9 mouse cellular contexts compared by ENCODE assay signal in the genomic region with DNA sequence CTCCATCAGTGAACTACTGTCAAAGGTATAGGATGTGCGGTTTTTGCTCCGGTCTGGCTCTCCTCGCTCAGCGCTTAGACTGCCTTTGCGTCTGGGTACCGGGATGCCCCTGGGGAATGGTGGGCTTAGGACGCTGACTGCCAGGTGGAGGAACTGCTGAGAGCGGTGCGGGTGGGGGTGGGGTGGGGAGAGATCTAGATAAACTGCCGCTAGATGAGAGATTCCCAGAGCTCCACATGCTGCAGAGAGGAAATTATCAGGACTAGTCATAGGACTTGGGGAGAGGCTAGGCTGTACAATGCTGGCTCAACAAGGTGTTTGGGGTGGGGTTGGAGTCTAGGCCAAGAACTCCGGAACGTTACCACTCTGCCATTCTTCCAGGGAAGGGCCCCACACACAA.
DNase-seq lines count a peak whose midpoint lies in the region; ATAC-seq and TF ChIP-seq lines count a peak whose summit lies in the region.
"Had no signal": no experiment of that assay in that cellular context is flagged by ENCODE, and none has a peak within 500 bp of the region (broad histone marks: within the 10 kb centered on the region; RNA-seq: fewer than 3 reads in every experiment).

No protein-coding gene starts in this region.

- 43% methylated on average over 12 of the region's 12 CpGs for WGBS in kidney, postnatal 0 days
- 48% methylated on average over 12 of the region's 12 CpGs for WGBS in embryonic facial prominence, embryonic 10.5 days
- 30% methylated on average over 12 of the region's 12 CpGs for WGBS in intestine, embryonic 15.5 days
- 50% methylated on average over 12 of the region's 12 CpGs for WGBS in neural tube, embryonic 13.5 days

- no peaks in the 10 kb centered on the region for H3K27me3 ChIP-seq in kidney, postnatal 0 days (ENCODE audit: insufficient read depth, low read length)
- H3K27me3 ChIP-seq in embryonic facial prominence, embryonic 10.5 days (replicated peaks; ENCODE audit: low read depth, poor library complexity, severe bottlenecking), result no peaks in the 10 kb centered on the region
- no peaks in the 10 kb centered on the region for H3K27me3 ChIP-seq in intestine, embryonic 15.5 days (replicated peaks)
- H3K27me3 ChIP-seq in neural tube, embryonic 13.5 days, result no peaks in the 10 kb centered on the region

- ATAC-seq in kidney, postnatal 0 days (replicated peaks; ENCODE audit: low FRiP score, low read depth), result no peak
- peak; percentile 66 for ATAC-seq in intestine, embryonic 15.5 days
- ATAC-seq in neural tube, embryonic 13.5 days (ENCODE audit: low read depth), result no peak

- no peaks in the 10 kb centered on the region for H3K9me3 ChIP-seq in kidney, postnatal 0 days (replicated peaks; ENCODE audit: low read length)
- no peaks in the 10 kb centered on the region for H3K9me3 ChIP-seq in embryonic facial prominence, embryonic 10.5 days
- no peaks in the 10 kb centered on the region for H3K9me3 ChIP-seq in intestine, embryonic 15.5 days
- H3K9me3 ChIP-seq in neural tube, embryonic 13.5 days, result no peaks in the 10 kb centered on the region

- no peak overlapping the region for H3K9ac ChIP-seq in kidney, postnatal 0 days (ENCODE audit: low read depth, low read length)
- H3K9ac ChIP-seq in intestine, embryonic 15.5 days, result no peak overlapping the region
- no peak overlapping the region for H3K9ac ChIP-seq in neural tube, embryonic 13.5 days

- H3K4me2 ChIP-seq in kidney, postnatal 0 days (ENCODE audit: low read length), result peak overlapping the region; percentile 73
- peak overlapping the region; percentile 82 for H3K4me2 ChIP-seq in intestine, embryonic 15.5 days (replicated peaks)
- peak overlapping the region; percentile 63 for H3K4me2 ChIP-seq in neural tube, embryonic 13.5 days

- 0 out of 2 replicates have a peak overlapping the region, but pooled peaks have one; percentile 76 for H3K27ac ChIP-seq in kidney, postnatal 0 days
- no peak overlapping the region for H3K27ac ChIP-seq in embryonic facial prominence, embryonic 10.5 days (replicated peaks)
- peak overlapping the region; percentile 87 for H3K27ac ChIP-seq in intestine, embryonic 15.5 days
- no peak overlapping the region for H3K27ac ChIP-seq in neural tube, embryonic 13.5 days (replicated peaks)

- H3K4me3 ChIP-seq in kidney, postnatal 0 days (replicated peaks; ENCODE audit: low read depth, low read length), result peak overlapping the region; percentile 47; the same call in 1 of the 2 replicates
- peak overlapping the region; percentile 58 for H3K4me3 ChIP-seq in embryonic facial prominence, embryonic 10.5 days
- H3K4me3 ChIP-seq in intestine, embryonic 15.5 days (replicated peaks), result 0 out of 2 replicates have a peak overlapping the region, but pooled peaks have one; percentile 3
- H3K4me3 ChIP-seq in neural tube, embryonic 13.5 days, result no peak overlapping the region

- DNase-seq in kidney, postnatal 0 days (ENCODE audit: low spot score), result no peak
- no peak for DNase-seq in kidney, adult 9 months
- peak; percentile 14 for DNase-seq in embryonic facial prominence, embryonic 10.5 days (ENCODE audit: low spot score)
- DNase-seq in layer of hippocampus, postnatal 10 days (ENCODE audit: low spot score in 2 of 2), result no peak
- no peak for DNase-seq in cerebellum, adult 8-10 months
- DNase-seq in spleen, adult 12 weeks (ENCODE audit: low spot score), result no peak
- DNase-seq: kidney, adult 8-10 months had no signal

- no peak for TF ChIP-seq CTCF in kidney, postnatal 0 days (IDR thresholded peaks at IDR 0.05; ENCODE audit: low read depth)

- H3K36me3 ChIP-seq in kidney, postnatal 0 days (ENCODE audit: insufficient read depth, low read length), result no peaks in the 10 kb centered on the region
- no peaks in the 10 kb centered on the region for H3K36me3 ChIP-seq in embryonic facial prominence, embryonic 10.5 days (replicated peaks)
- no peaks in the 10 kb centered on the region for H3K36me3 ChIP-seq in intestine, embryonic 15.5 days
- H3K36me3 ChIP-seq in neural tube, embryonic 13.5 days, result no peaks in the 10 kb centered on the region

- H3K4me1 ChIP-seq in kidney, postnatal 0 days (replicated peaks; ENCODE audit: insufficient read depth, low read length), result peaks cover 9% of the 10 kb centered on the region; the same call in 1 of the 2 replicates
- peaks cover 23% of the 10 kb centered on the region for H3K4me1 ChIP-seq in embryonic facial prominence, embryonic 10.5 days
- peaks cover 18% of the 10 kb centered on the region for H3K4me1 ChIP-seq in intestine, embryonic 15.5 days (replicated peaks)
- H3K4me1 ChIP-seq in neural tube, embryonic 13.5 days (replicated peaks), result peaks cover 16% of the 10 kb centered on the region

Comparison
In these comparisons a context has a peak if more than half of its experiments do, and no peak if none do; other contexts are left out.
1. H3K27ac ChIP-seq: peak in kidney, postnatal 0 days (single experiment) and intestine, embryonic 15.5 days (single experiment); none in embryonic facial prominence, embryonic 10.5 days (single experiment) and neural tube, embryonic 13.5 days (single experiment).
2. Peak in every context shown above with its lines, with median percentiles within 50 percentile points of each other: H3K4me2 ChIP-seq.